Mouse (Mus musculus) neural tube, embryonic 14.5 days (tissue): ENCODE measurements around the gene Eddm3b. TPM values are rescaled to one million over a fixed set of nuclear protein-coding genes. Genes with fewer than 3 reads are reported as not detected.
"Not testable (repeated sequence)": the region's sequence is repeated elsewhere in the genome, so short reads cannot be mapped to it uniquely, and the experiment has no call there.

ENCODE experiments used
- ATAC-seq: fragments of 200-750 bp; cut with Nextera tagmentation; 2 replicates; pipeline ENCODE4 v1.8.0; 2017; ENCODE audit warnings: low read depth, mild to moderate bottlenecking, moderate TSS enrichment, moderate library complexity
- H3K27ac ChIP-seq: fragments of 300-500 bp; sonication (generic); 2 replicates; pipeline ENCODE4 v1.5.1; 2014; ENCODE audit warnings: low read depth, mild to moderate bottlenecking, control low read depth, low read length, moderate library complexity, mixed read lengths
- H3K27me3 ChIP-seq: fragments of 300-500 bp; sonication (generic); 2 replicates; pipeline ENCODE4 v1.6.1; 2014; ENCODE audit warnings: low read length; ENCODE audit not compliant: control insufficient read depth, insufficient read depth
- H3K36me3 ChIP-seq: fragments of 300-500 bp; sonication (generic); 2 replicates; pipeline ENCODE4 v1.6.1; 2014; ENCODE audit warnings: low read length, mixed read lengths; ENCODE audit not compliant: control insufficient read depth, insufficient read depth
- H3K4me1 ChIP-seq: fragments of 300-500 bp; sonication (generic); 2 replicates; pipeline ENCODE4 v1.6.1; 2014; ENCODE audit warnings: low read length; ENCODE audit not compliant: control insufficient read depth, insufficient read depth
- H3K4me2 ChIP-seq: fragments of 300-500 bp; sonication (generic); 2 replicates; pipeline ENCODE4 v1.6.1; 2014; ENCODE audit warnings: mild to moderate bottlenecking, low read depth, low read length, control low read depth
- H3K4me3 ChIP-seq: fragments of 300-500 bp; sonication (generic); 2 replicates; pipeline ENCODE4 v1.5.1; 2014; ENCODE audit warnings: low read depth, low read length, control low read depth, mixed read lengths
- H3K9ac ChIP-seq: fragments of 300-500 bp; sonication (generic); replicated peaks from 2 replicates; pipeline ENCODE4 v1.6.1; 2014; ENCODE audit warnings: low read depth, mild to moderate bottlenecking, control low read depth, low read length, mixed read lengths
- H3K9me3 ChIP-seq: fragments of 300-500 bp; sonication (generic); 2 replicates; pipeline ENCODE4 v1.6.1; 2016; ENCODE audit warnings: low read length; ENCODE audit not compliant: control insufficient read depth
- WGBS: fragments of 180-500 bp; shearing (Covaris S2); extraction: QIAGEN DNeasy Blood & Tissue Kit; methylation state at CpG from one replicate; pipeline ENCODE4 v1.1.7; 2014; 5-methylcytosine and 5-hydroxymethylcytosine counted together
- polyA plus RNA-seq: library from polyadenylated mRNA; unstranded; fragments of >200 nt; fragmentation: Nextera tagmentation; extraction: Ambion mirVana; gene quantifications from 2 replicates; pipeline ENCODE4 v1.2.1, GENCODE M21; 2014

Gene Eddm3b
- polyA plus RNA-seq, 1 experiment from 2014 or later, result not detected

DNA sequence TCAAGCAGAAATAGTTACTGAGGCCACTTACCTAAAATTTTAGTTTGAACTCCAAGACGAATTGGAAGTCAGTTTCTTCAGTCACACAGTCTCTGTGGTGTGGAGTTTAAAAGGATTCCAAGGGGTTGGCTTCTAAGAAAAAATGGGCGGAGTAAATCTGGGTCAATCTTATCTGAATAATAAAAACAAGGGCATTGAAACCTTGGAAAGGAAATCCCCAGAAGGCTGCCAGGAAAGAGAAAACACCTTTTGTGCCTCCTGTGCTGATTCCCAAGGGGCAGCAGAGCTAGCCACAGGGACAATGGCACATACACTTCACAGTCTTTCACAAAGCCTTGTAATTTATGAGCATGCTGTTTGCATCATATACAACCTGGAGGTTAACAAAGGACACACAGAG is 32.5 kb downstream of the Eddm3b start, which contains the start of gene Rnase1:
Rnase1 (minus strand) TSS at position 101 of the 400 bp plus-strand sequence.
- no peak within 1 kb of the TSS for H3K27ac ChIP-seq
- H3K9ac ChIP-seq, result no peak within 1 kb of the TSS
- H3K27me3 ChIP-seq, result no peaks in the 10 kb centered on the region
- H3K36me3 ChIP-seq, result no peaks in the 10 kb centered on the region
- no peak for ATAC-seq
- 30% methylated on average over 2 of the region's 2 CpGs for WGBS
- no peak within 1 kb of the TSS for H3K4me3 ChIP-seq
- H3K4me1 ChIP-seq, result no peaks in the 10 kb centered on the region
- no peaks in the 10 kb centered on the region for H3K9me3 ChIP-seq
- H3K4me2 ChIP-seq, result no peak within 1 kb of the TSS

- Histone ChIP-seq H3K27ac (no peak overlapping the region), H3K27me3 (no peaks in the 10 kb centered on the region), H3K9me3 (no peaks in the 10 kb centered on the region), H3K9ac (no peak overlapping the region), H3K4me1 (no peaks in the 10 kb centered on the region), H3K4me3 (no peak overlapping the region), H3K36me3 (no peaks in the 10 kb centered on the region), H3K4me2 (no peak overlapping the region)
- WGBS, result 71% methylated on average over 3 of the region's 3 CpGs
- ATAC-seq, result no peak
These were observed 33.8 kb downstream of the Eddm3b start for GRCm38 (mm10) chr14:51148006-51148405.

- no peaks in the 10 kb centered on the region for H3K4me1 ChIP-seq
- no peaks in the 10 kb centered on the region for H3K9me3 ChIP-seq
- no peak for ATAC-seq
- H3K4me2 ChIP-seq, result no peak overlapping the region
- no peak overlapping the region for H3K27ac ChIP-seq
- no peaks in the 10 kb centered on the region for H3K36me3 ChIP-seq
- no peak overlapping the region for H3K9ac ChIP-seq
- WGBS, result 50% methylated on average over 5 of the region's 5 CpGs
- no peak overlapping the region for H3K4me3 ChIP-seq
- H3K27me3 ChIP-seq, result no peaks in the 10 kb centered on the region
These were observed 34.9 kb downstream of the Eddm3b start for GRCm38 (mm10) chr14:51149164-51149563.

GRCm38 (mm10) chr14:51150206-51150831 is 36.1 kb downstream of the Eddm3b start:
- Histone ChIP-seq H3K9ac (no peak overlapping the region), H3K4me3 (no peak overlapping the region), H3K4me1 (no peaks in the 10 kb centered on the region), H3K4me2 (no peak overlapping the region), H3K36me3 (no peaks in the 10 kb centered on the region), H3K27me3 (no peaks in the 10 kb centered on the region), H3K9me3 (no peaks in the 10 kb centered on the region), H3K27ac (no peak overlapping the region)
- WGBS, result 95% methylated on average over 3 of the region's 3 CpGs
- ATAC-seq, result no peak

- Histone ChIP-seq H3K4me3 (no peak overlapping the region), H3K27ac (no peak overlapping the region), H3K27me3 (no peaks in the 10 kb centered on the region), H3K36me3 (no peaks in the 10 kb centered on the region), H3K4me1 (no peaks in the 10 kb centered on the region), H3K9ac (no peak overlapping the region), H3K9me3 (no peaks in the 10 kb centered on the region), H3K4me2 (no peak overlapping the region)
- ATAC-seq, result no peak
- 89% methylated on average over 5 of the region's 5 CpGs for whole genome bisulfite sequencing
These were observed 38.1 kb downstream of the Eddm3b start for GRCm38 (mm10) chr14:51152249-51152870.

GRCm38 (mm10) chr14:51156056-51156735 is 42.0 kb downstream of the Eddm3b start:
- Histone ChIP-seq H3K27ac (no peak overlapping the region), H3K9me3 (no peaks in the 10 kb centered on the region), H3K4me1 (no peaks in the 10 kb centered on the region), H3K36me3 (no peaks in the 10 kb centered on the region), H3K4me2 (no peak overlapping the region), H3K9ac (no peak overlapping the region), H3K27me3 (no peaks in the 10 kb centered on the region), H3K4me3 (no peak overlapping the region)
- ATAC-seq, result no peak
- WGBS, result 81% methylated on average over 5 of the region's 5 CpGs

GRCm38 (mm10) chr14:51156736-51157068 is 42.5 kb downstream of the Eddm3b start:
- H3K4me1 ChIP-seq, result no peaks in the 10 kb centered on the region
- 31% methylated on average over 4 of the region's 4 CpGs for WGBS
- no peaks in the 10 kb centered on the region for H3K36me3 ChIP-seq
- H3K9me3 ChIP-seq, result no peaks in the 10 kb centered on the region
- H3K4me3 ChIP-seq, result no peak overlapping the region
- no peaks in the 10 kb centered on the region for H3K27me3 ChIP-seq
- no peak overlapping the region for H3K9ac ChIP-seq
- no peak for ATAC-seq
- H3K27ac ChIP-seq, result no peak overlapping the region
- no peak overlapping the region for H3K4me2 ChIP-seq

GRCm38 (mm10) chr14:51157072-51157471 is 42.8 kb downstream of the Eddm3b start:
- Histone ChIP-seq H3K4me1 (no peaks in the 10 kb centered on the region), H3K27me3 (no peaks in the 10 kb centered on the region), H3K4me2 (no peak overlapping the region), H3K9me3 (no peaks in the 10 kb centered on the region), H3K9ac (no peak overlapping the region), H3K4me3 (no peak overlapping the region), H3K27ac (no peak overlapping the region), H3K36me3 (no peaks in the 10 kb centered on the region)
- 100% methylated on average over 1 of the region's 1 CpGs for WGBS
- ATAC-seq, result no peak

DNA sequence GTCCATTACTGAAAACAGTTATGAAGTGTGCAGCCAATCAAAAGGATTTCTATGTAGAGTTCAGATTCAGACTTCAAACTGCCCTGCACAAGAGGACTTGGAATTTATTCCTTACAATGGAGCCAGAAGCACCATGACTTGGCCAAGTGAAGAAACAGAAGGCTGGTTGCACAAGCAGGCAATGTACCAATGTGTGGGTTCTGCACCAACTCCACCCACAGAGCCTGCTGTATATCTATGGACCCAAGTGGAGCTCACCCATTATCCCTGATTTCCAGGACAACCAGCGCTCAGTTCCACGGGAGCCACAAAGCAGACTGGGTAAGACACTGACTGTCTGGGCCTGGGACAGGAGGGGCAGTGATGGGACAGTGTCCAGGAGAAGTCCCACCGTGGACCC is 47.8 kb downstream of the Eddm3b start, which contains the start of gene Rnase2b:
Rnase2b (plus strand) TSS at position 285 of the 400 bp plus-strand sequence.
- not testable (repeated sequence) for H3K27me3 ChIP-seq, H3K4me3 ChIP-seq, H3K36me3 ChIP-seq, H3K9ac ChIP-seq, H3K4me2 ChIP-seq, ATAC-seq, H3K9me3 ChIP-seq, H3K27ac ChIP-seq, H3K4me1 ChIP-seq
- WGBS, result 95% methylated on average over 3 of the region's 3 CpGs
